Mouse (Mus musculus) cerebellum, postnatal 10 days (tissue): Measurements from ENCODE around the gene Krtap6-2.
A peak's percentile ranks its signal among the peaks of the same experiment; 100 is the strongest.

Experiments
- DNase-seq, 2 experiments: peaks; one replicate each; pipeline ENCODE4 v3.0.0; 2021; ENCODE audit warnings: mixed read lengths in 2 of 2

The Krtap6-2 gene

GRCm38 (mm10) chr16:89420011-89420410 is at the start of gene Krtap6-2:
Gene Krtap6-2, minus strand, starts transcription at chr16:89420111.
- DNase-seq = no peak

GRCm38 (mm10) chr16:89461189-89461588 is 41.3 kb upstream of the Krtap6-2 start:
- DNase-seq = no peak

- peak; percentile 52 to 61 for DNase-seq
Observed at GRCm38 (mm10) chr16:89429586-89429985, 9.7 kb upstream of the Krtap6-2 start.

- no peak for DNase-seq
Observed at GRCm38 (mm10) chr16:89425310-89425709, 5.4 kb upstream of the Krtap6-2 start.

GRCm38 (mm10) chr16:89416311-89416710 is 3.6 kb downstream of the Krtap6-2 start:
- no peak for DNase-seq

- no peak for DNase-seq
Observed at GRCm38 (mm10) chr16:89410345-89411068, 9.4 kb downstream of the Krtap6-2 start.

GRCm38 (mm10) chr16:89403768-89404167 is 16.1 kb downstream of the Krtap6-2 start, which contains the start of gene Krtap21-1:
Gene Krtap21-1, minus strand, starts transcription at chr16:89403868.
- no peak for DNase-seq

GRCm38 (mm10) chr16:89372734-89373461 is 47.0 kb downstream of the Krtap6-2 start:
- DNase-seq = no peak
